Mouse (Mus musculus) bone marrow, adult 2 months (tissue): ENCODE results near the gene Ace. TPM values are rescaled to one million over a fixed set of nuclear protein-coding genes. Genes with fewer than 3 reads are reported as not detected.

Experiments
- H3K27ac ChIP-seq: fragments of 200-500 bp; 2 replicates; pipeline ENCODE4 v1.5.1; 2012; ENCODE audit warnings: low read depth, mild to moderate bottlenecking, control low read depth, inconsistent platforms, low read length; ENCODE audit not compliant: control insufficient read depth, poor library complexity, insufficient read depth
- H3K4me1 ChIP-seq: fragments of 200-500 bp; 2 replicates; pipeline ENCODE4 v1.6.1; 2011; ENCODE audit warnings: low read length; ENCODE audit not compliant: control insufficient read depth, insufficient read depth
- H3K4me3 ChIP-seq: fragments of 200-500 bp; replicated peaks from 2 replicates; pipeline ENCODE3; 2011; ENCODE audit warnings: mild to moderate bottlenecking, low read depth, low read length, control low read depth; ENCODE audit not compliant: control insufficient read depth
- CTCF ChIP-seq: fragments of 200-500 bp; IDR thresholded peaks from 2 replicates; pipeline ENCODE4 v1.5.1; 2011; ENCODE audit warnings: low read length, control low read depth; ENCODE audit not compliant: control insufficient read depth, insufficient read depth
- POLR2A ChIP-seq: fragments of 200-500 bp; IDR thresholded peaks from 2 replicates; pipeline ENCODE4 v1.6.1; 2011; ENCODE audit warnings: low read depth, mild to moderate bottlenecking, control low read depth, low read length, borderline replicate concordance; ENCODE audit not compliant: control insufficient read depth
- WGBS: fragments of 180-500 bp; shearing (Covaris S2); methylation state at CpG from one replicate; pipeline ENCODE4 v1.1.7; 2018; 5-methylcytosine and 5-hydroxymethylcytosine counted together
- polyA plus RNA-seq: library from polyadenylated mRNA; stranded (reverse); fragments of >200 nt; gene quantifications from 2 replicates; pipeline ENCODE4 v1.2.4, GENCODE M21; 2011; ENCODE audit warnings: low replicate concordance; ENCODE audit not compliant: missing spikeins, insufficient read depth, insufficient read length

Gene Ace
- polyA plus RNA-seq, 1 experiment = 3.9 TPM

DNA sequence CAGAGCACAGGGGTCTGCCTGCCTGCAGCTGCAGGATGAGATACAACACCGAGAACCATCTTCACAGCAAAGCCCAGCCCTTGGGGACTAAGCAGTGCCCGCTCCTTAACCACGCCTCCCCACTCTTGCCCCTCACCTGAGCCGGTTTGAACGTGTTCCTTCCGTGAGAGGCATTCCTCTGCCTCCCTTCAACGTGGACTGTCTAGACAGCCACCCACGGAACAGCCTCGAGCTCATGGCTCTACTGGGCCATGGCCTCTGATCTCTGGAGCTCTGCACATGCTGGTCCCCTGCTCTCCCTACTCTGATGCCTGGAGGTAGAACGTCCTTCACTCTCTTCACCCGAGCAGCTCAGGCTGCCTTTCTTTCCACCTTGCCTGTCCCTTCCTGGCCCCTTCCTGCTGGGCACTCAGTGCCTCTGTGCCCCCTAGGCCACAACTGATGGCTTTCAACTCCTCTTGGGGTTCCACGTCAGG is 14.8 kb upstream of the Ace start, which contains the start of gene Cyb561:
Gene Cyb561, minus strand, starts transcription at position 426 of the 476 bp plus-strand sequence.
- H3K4me3 ChIP-seq = no peak within 1 kb of the TSS
- WGBS = 80% methylated on average over 12 of the region's 12 CpGs
- H3K27ac ChIP-seq = no peak within 1 kb of the TSS
- no peaks in the 10 kb centered on the region for H3K4me1 ChIP-seq
- no peak for TF ChIP-seq POLR2A

DNA sequence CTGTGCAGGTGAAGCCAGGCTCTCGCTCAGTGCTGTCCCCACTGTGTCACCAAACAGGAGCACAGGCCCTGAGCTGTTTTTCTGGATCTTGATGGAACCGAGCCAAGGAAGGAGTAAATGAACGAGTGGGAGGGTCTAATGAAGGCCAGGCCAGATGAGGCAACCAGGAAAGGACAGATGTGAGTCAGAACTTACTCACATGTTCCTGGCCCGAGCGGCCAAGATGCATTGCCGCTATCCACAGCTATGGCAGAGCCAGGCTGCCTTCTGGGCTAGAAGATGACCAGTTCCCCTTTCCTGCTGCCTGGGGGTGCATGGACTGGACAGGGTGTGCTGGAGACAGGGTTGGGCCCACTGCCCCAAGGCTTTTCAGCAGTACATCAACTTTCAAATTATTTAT is 14.3 kb upstream of the Ace start:
- TF ChIP-seq POLR2A = no peak
- no peak for TF ChIP-seq CTCF
- Histone ChIP-seq H3K27ac (no peak overlapping the region), H3K4me3 (no peak overlapping the region), H3K4me1 (no peaks in the 10 kb centered on the region)
- 72% methylated on average over 6 of the region's 6 CpGs for WGBS

DNA sequence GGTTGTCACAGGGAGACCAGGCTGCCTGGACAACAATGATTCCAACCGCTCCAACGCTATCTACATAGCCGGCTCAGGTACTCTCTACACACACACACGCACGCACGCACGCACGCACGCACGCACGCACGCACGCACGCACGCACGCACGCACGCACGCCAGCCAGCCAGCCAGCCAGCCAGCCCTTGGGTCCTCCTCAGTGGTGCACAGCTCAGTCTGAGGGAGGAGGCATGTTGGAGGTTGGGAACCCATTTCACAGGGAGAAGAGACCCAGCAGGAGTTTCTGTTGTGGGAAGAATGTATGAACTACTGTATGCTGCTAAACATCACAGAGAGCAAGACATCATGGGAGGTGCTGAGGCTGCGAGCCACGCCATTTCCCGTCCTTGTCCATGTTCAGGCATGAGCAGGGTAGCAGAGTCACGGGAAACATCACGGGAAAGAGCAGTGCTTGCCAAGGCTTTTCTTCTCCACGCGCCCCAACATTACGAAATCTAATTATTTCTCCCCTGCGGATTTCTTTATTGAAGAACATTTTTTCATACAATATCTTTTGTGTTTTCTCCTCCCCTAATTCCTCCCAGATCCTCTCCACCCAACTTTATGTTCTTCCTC is 11.8 kb upstream of the Ace start:
- Histone ChIP-seq H3K4me1 (no peaks in the 10 kb centered on the region), H3K27ac (no peak overlapping the region), H3K4me3 (no peak overlapping the region)
- TF ChIP-seq POLR2A = no peak
- TF ChIP-seq CTCF = no peak
- WGBS = 88% methylated on average over 28 of the region's 28 CpGs

DNA sequence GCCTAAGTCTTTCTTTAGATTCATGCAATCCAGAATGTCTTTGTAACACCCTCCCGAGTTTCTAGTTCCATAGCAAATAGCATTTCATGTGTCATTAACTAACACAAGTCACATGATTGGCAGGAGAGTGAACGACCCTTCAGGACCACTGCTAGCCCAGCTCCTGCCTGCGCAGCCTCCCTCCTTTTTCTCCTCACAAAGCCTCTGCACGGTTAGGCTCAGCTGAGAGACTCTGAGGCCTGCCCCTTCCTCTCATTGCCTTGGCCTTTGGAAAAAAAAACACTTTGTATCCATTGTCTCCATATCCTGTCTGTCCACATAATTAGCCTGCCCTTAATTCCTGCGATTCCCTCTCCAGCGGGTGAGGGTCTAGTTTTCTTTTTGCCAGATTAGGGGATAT is 10.2 kb upstream of the Ace start:
- TF ChIP-seq POLR2A (no peak), CTCF (no peak)
- 69% methylated on average over 6 of the region's 6 CpGs for WGBS
- Histone ChIP-seq H3K4me3 (no peak overlapping the region), H3K27ac (no peak overlapping the region), H3K4me1 (no peaks in the 10 kb centered on the region)

DNA sequence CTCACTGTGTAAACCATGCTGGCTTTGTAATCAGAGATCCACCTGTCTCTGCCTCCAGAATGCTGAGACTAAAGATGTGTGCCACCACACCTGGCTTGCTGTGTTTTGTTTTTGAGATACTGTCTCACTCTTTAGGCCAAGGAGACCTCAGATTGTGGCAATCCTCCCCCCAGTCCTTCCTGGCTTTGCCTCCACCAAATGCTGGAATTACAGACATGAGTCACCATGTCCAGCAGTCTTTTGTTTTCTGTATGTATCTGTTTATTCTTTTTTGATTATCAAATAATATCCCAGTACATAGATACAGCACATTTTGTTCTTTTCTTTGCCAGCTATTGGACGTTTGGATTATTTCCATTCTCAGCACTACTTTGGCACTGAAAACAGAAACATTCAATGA is 9.2 kb upstream of the Ace start:
- no peak overlapping the region for H3K4me3 ChIP-seq
- 38% methylated on average over 1 of the region's 1 CpGs for WGBS
- H3K4me1 ChIP-seq = no peaks in the 10 kb centered on the region
- no peak overlapping the region for H3K27ac ChIP-seq
- TF ChIP-seq CTCF (no peak), POLR2A (no peak)

DNA sequence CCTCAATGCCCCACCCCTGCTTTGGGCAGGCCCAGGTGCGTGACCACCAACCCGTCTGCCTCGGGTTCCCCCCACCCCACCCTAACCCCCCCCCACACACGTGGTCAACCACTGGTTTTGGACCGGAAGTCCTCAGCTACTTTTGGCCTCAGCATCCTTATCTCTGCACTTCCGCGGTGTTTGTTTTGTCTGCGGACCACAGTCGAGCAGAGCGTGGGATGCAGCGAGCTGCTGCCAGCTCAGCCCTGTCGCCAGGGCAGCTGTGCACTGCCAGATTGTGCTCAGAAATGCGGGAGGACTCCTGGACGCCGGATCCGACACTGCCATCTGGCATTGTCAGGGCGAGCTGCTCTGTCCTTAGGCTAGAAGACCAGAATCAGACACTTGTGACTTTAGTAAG is 8.4 kb upstream of the Ace start:
- 8% methylated on average over 17 of the region's 17 CpGs for WGBS
- TF ChIP-seq POLR2A (no peak), CTCF (no peak)

DNA sequence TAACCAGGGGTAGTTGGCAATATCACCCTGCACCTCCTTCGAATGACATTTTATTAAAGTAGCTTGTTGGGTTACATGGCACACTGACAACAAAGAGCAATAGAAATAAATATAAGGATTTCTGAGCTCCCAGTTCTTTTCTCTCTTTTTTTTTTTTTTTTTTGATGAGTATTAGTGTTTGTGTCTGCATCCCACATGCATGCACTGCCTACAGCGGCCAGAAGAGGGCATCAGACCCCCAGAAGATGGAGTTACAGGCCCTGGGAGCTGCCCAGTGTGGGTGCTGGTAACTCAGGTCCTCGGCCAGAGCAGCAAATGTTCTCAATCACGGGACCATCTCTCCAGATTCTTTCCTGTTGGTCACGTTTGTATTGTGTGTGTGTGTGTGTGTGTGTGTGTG is 3.1 kb upstream of the Ace start:
- Histone ChIP-seq H3K4me1 (no peaks in the 10 kb centered on the region), H3K27ac (no peak overlapping the region), H3K4me3 (no peak overlapping the region)
- TF ChIP-seq CTCF = no peak
- TF ChIP-seq POLR2A = no peak
- WGBS = 59% methylated on average over 5 of the region's 5 CpGs

More for the DNA sequence above, 8.4 kb upstream of the Ace start:
- no peak overlapping the region for H3K27ac ChIP-seq
- H3K4me3 ChIP-seq = no peak overlapping the region
- no peaks in the 10 kb centered on the region for H3K4me1 ChIP-seq

DNA sequence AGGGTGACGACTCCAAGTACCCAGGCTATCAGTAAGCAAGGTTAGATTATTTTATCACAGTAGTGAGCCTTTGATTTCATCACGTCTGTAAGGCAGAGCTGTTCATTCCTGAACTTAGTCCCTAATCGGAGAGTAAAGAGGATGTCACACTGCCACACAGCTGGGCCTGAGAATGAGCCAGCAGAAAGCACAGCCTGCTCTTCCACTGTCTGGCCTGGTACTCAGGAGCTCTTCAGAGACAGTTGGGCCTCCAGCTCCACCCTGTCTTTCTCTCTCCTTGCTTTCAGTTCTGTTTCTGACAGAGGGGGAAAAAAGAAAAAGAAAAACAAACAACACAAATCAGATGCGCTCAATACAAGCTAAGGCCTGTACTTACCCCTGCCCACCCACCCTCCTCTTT is 1.5 kb upstream of the Ace start:
- Histone ChIP-seq H3K27ac (no peak overlapping the region), H3K4me1 (no peaks in the 10 kb centered on the region), H3K4me3 (no peak overlapping the region)
- TF ChIP-seq CTCF = no peak
- WGBS = 72% methylated on average over 4 of the region's 4 CpGs

DNA sequence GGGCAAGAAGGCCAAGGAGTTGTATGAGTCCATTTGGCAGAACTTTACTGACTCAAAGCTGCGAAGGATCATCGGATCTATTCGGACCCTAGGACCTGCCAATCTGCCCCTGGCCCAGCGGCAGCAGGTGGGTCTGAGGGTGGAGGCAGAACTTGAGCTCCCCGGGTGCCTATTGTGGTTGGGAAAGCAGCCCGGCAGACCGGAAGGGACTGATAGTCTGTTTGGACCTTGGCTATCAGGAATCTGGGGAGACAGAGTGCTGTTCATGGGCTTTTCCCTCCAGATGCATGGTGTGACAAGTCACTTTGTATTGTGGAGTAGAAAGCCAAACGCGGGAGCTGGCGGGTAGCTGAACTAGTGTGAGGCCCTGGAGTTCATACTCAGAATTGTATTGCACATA is 1.2 kb downstream of the Ace start:
- H3K4me1 ChIP-seq = no peaks in the 10 kb centered on the region
- 37% methylated on average over 10 of the region's 10 CpGs for WGBS
- no peak overlapping the region for H3K27ac ChIP-seq
- no peak overlapping the region for H3K4me3 ChIP-seq
- TF ChIP-seq POLR2A = no peak
- no peak for TF ChIP-seq CTCF
